Mouse (Mus musculus) midbrain, postnatal 0 days (tissue): ENCODE results near the gene Proser2. TPM values are rescaled to one million over a fixed set of nuclear protein-coding genes. Genes with fewer than 3 reads are reported as not detected.

Experiments
- ATAC-seq: fragments of 200-750 bp; cut with Nextera tagmentation; 2 replicates; pipeline ENCODE4 v1.8.0; 2017; ENCODE audit warnings: moderate number of reproducible peaks, mild to moderate bottlenecking, moderate TSS enrichment, moderate library complexity; ENCODE audit not compliant: low FRiP score
- DNase-seq: peaks from one replicate; pipeline ENCODE4 v3.0.0-alpha.2; 2015; ENCODE audit warnings: low spot score
- H3K27ac ChIP-seq: fragments of 300-500 bp; sonication (generic); 2 replicates; pipeline ENCODE4 v1.5.1; 2014; ENCODE audit warnings: low read depth, mild to moderate bottlenecking, low read length, mixed read lengths
- H3K27me3 ChIP-seq: fragments of 300-500 bp; sonication (generic); 2 replicates; pipeline ENCODE4 v1.6.1; 2014; ENCODE audit warnings: low read length, control low read depth, mixed read lengths; ENCODE audit not compliant: insufficient read depth
- H3K36me3 ChIP-seq: fragments of 300-500 bp; sonication (generic); 2 replicates; pipeline ENCODE4 v1.6.1; 2014; ENCODE audit warnings: low read length, control low read depth, mixed read lengths; ENCODE audit not compliant: insufficient read depth
- H3K4me1 ChIP-seq: fragments of 300-500 bp; sonication (generic); 2 replicates; pipeline ENCODE4 v1.6.1; 2014; ENCODE audit warnings: mild to moderate bottlenecking, control low read depth, antibody characterized with exemption, low read length, mixed read lengths; ENCODE audit not compliant: insufficient read depth
- H3K4me2 ChIP-seq: fragments of 300-500 bp; sonication (generic); 2 replicates; pipeline ENCODE4 v1.6.1; 2014; ENCODE audit warnings: low read depth, mild to moderate bottlenecking, low read length, mixed read lengths; ENCODE audit not compliant: poor library complexity, severe bottlenecking
- H3K4me3 ChIP-seq: fragments of 300-500 bp; sonication (generic); 2 replicates; pipeline ENCODE4 v1.5.1; 2014; ENCODE audit warnings: low read depth, mild to moderate bottlenecking, low read length, moderate library complexity
- H3K9ac ChIP-seq: fragments of 300-500 bp; sonication (generic); replicated peaks from 2 replicates; pipeline ENCODE4 v1.6.1; 2014; ENCODE audit warnings: mild to moderate bottlenecking, low read length, moderate library complexity, mixed read lengths; ENCODE audit not compliant: poor library complexity, severe bottlenecking
- H3K9me3 ChIP-seq: fragments of 300-500 bp; sonication (generic); 2 replicates; pipeline ENCODE4 v1.6.1; 2016; ENCODE audit warnings: low read length, control low read depth
- CTCF ChIP-seq: IDR thresholded peaks from 2 replicates; pipeline ENCODE4 v1.5.1; 2016; ENCODE audit warnings: antibody characterized with exemption, mild to moderate bottlenecking
- WGBS: fragments of 180-500 bp; shearing (Covaris S2); extraction: QIAGEN DNeasy Blood & Tissue Kit; methylation state at CpG from one replicate; pipeline ENCODE4 v1.1.7; 2014; 5-methylcytosine and 5-hydroxymethylcytosine counted together
- polyA plus RNA-seq: library from polyadenylated mRNA; unstranded; fragments of >200 nt; fragmentation: Nextera tagmentation; extraction: Ambion mirVana; gene quantifications from 2 replicates; pipeline ENCODE4 v1.2.1, GENCODE M21; 2015
- total RNA-seq: library from RNA; depleted of rRNA; stranded (reverse); fragments of >200 nt; gene quantifications from 2 replicates; pipeline ENCODE4 v1.2.3, GENCODE M21; 2014; rRNA removed

Gene Proser2
- total and polyA plus RNA-seq, 2 experiments from 2014 or later = 7.0 to 7.2 TPM

DNA sequence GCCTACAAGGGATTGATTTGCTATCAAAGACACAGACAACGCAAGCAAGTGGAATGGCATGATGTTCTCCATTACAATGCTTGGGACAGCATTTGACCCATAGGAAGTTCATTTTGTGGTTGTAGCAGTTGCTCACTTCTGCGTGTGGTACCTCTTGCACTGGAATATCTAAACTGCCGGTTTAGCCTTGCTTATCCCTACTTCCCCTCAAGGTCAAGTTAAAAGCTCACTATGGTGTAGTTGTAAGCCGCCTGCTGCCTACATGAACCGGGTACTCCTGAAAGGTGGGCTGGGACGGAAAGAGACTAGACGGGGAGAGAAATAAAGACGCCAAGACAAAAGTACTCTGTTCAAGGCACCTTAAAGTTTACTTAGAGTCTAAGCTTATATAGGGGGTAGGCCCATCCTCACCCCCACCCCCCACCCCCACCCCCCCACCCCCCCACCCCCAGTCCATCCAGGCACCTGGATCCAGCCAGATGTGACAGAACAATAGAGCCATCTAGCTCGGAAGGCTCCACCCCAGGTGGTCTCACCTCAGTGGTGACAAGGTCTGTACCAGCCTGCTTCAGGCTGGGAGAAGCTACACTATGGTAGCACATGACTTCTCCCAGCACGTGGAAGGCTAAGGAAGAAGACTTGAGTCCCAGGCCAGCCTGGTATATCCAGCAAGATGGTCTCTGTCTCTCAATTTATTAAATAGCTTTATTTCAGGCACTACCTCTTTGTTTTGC, 69.8 kb downstream of the Proser2 start:
- no peak for ATAC-seq

DNA sequence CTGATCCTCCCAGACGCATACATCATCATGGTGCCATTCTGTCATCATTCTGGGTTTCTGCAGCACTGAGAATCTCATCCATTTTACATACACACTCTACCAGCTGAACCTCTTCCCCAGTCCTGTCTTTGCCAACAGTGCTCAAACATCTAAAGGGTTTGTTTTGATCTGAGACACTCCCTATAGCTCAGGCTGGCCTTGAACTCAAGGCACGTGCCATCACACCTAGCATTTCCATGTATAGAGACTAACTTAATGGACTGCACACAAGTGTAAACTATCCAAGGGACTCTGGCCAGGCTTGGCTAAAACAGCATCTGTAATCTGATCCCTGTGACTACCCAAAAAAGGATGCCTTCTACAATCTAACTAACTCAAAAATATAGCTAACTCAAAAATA, 70.7 kb downstream of the Proser2 start:
- no peak for TF ChIP-seq CTCF
- Histone ChIP-seq H3K9me3 (no peaks in the 10 kb centered on the region), H3K27ac (no peak overlapping the region), H3K4me2 (no peak overlapping the region), H3K9ac (no peak overlapping the region), H3K4me1 (no peaks in the 10 kb centered on the region), H3K4me3 (no peak overlapping the region), H3K27me3 (no peaks in the 10 kb centered on the region), H3K36me3 (peaks cover 4% of the 10 kb centered on the region; the same call in 1 of the 2 replicates)
- 90% methylated on average over 2 of the region's 2 CpGs for WGBS
- no peak for ATAC-seq
- DNase-seq = no peak

More for the DNA sequence above, 69.8 kb downstream of the Proser2 start:
- Histone ChIP-seq H3K27ac (no peak overlapping the region), H3K9ac (no peak overlapping the region), H3K4me2 (no peak overlapping the region), H3K4me1 (no peaks in the 10 kb centered on the region), H3K36me3 (no peaks in the 10 kb centered on the region), H3K4me3 (no peak overlapping the region), H3K27me3 (no peaks in the 10 kb centered on the region), H3K9me3 (no peaks in the 10 kb centered on the region)
- WGBS = 75% methylated on average over 10 of the region's 10 CpGs
- TF ChIP-seq CTCF = no peak
- DNase-seq = no peak

- no peak for TF ChIP-seq CTCF
- no peak overlapping the region for H3K4me3 ChIP-seq
- 90% methylated on average over 3 of the region's 3 CpGs for WGBS
- H3K4me2 ChIP-seq = no peak overlapping the region
- no peaks in the 10 kb centered on the region for H3K4me1 ChIP-seq
- H3K9ac ChIP-seq = no peak overlapping the region
- H3K27ac ChIP-seq = no peak overlapping the region
- no peaks in the 10 kb centered on the region for H3K9me3 ChIP-seq
- no peaks in the 10 kb centered on the region for H3K27me3 ChIP-seq
- DNase-seq (no peak), ATAC-seq (no peak)
- peaks cover 6% of the 10 kb centered on the region; the same call in 1 of the 2 replicates for H3K36me3 ChIP-seq
Observed at GRCm38 (mm10) chr2:6056518-6056917, 73.5 kb downstream of the Proser2 start.

GRCm38 (mm10) chr2:6055466-6055865, 74.5 kb downstream of the Proser2 start:
- WGBS = 53% methylated on average over 11 of the region's 11 CpGs

DNA sequence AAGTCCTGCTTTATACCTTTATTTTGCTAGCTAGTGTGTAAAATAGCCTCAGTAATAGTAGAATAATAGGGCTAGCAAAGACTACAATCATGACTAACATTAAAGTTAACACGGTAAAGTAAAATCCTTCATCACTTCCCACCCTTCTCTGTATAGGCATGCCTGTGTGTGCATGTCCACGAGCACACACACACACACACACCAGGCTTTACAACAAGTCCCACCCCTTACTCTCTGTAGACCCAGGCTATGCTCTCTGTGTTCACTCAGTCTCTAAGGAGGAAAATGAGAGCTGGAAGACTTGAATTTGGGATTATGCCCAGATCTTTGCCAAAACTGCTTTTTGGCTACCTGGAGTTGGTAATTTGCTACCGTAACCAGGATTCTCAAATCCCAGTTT, 81.0 kb downstream of the Proser2 start:
- ATAC-seq (no peak), DNase-seq (no peak)
- TF ChIP-seq CTCF = no peak
- H3K36me3 ChIP-seq = peaks cover 15% of the 10 kb centered on the region; the same call in 1 of the 2 replicates
- no peak overlapping the region for H3K27ac ChIP-seq
- no peak overlapping the region for H3K4me3 ChIP-seq
- H3K9ac ChIP-seq = no peak overlapping the region
- no peak overlapping the region for H3K4me2 ChIP-seq
- H3K9me3 ChIP-seq = no peaks in the 10 kb centered on the region
- H3K4me1 ChIP-seq = no peaks in the 10 kb centered on the region
- H3K27me3 ChIP-seq = no peaks in the 10 kb centered on the region
- WGBS = 94% methylated on average over 3 of the region's 3 CpGs

More at GRCm38 (mm10) chr2:6055466-6055865, 74.5 kb downstream of the Proser2 start:
- ATAC-seq (no peak), DNase-seq (no peak)
- no peaks in the 10 kb centered on the region for H3K9me3 ChIP-seq
- no peak for TF ChIP-seq CTCF
- H3K4me3 ChIP-seq = no peak overlapping the region
- H3K27me3 ChIP-seq = no peaks in the 10 kb centered on the region
- H3K9ac ChIP-seq = no peak overlapping the region
- H3K27ac ChIP-seq = no peak overlapping the region
- H3K36me3 ChIP-seq = peaks cover 16% of the 10 kb centered on the region; the same call in 1 of the 2 replicates
- no peaks in the 10 kb centered on the region for H3K4me1 ChIP-seq
- H3K4me2 ChIP-seq = no peak overlapping the region

GRCm38 (mm10) chr2:6048570-6048969, 81.4 kb downstream of the Proser2 start:
- peaks cover 15% of the 10 kb centered on the region; the same call in 1 of the 2 replicates for H3K36me3 ChIP-seq
- WGBS = 86% methylated on average over 4 of the region's 4 CpGs
- no peak overlapping the region for H3K27ac ChIP-seq
- no peaks in the 10 kb centered on the region for H3K4me1 ChIP-seq
- ATAC-seq = no peak
- DNase-seq = no peak
- no peaks in the 10 kb centered on the region for H3K27me3 ChIP-seq
- H3K4me3 ChIP-seq = no peak overlapping the region
- no peaks in the 10 kb centered on the region for H3K9me3 ChIP-seq
- no peak overlapping the region for H3K4me2 ChIP-seq
- TF ChIP-seq CTCF = no peak
- H3K9ac ChIP-seq = no peak overlapping the region

Other genes starting within 250 kb of the Proser2 start
- 101 and 118 TPM in 2 replicates for gene Sec61a2, start 234.8 kb downstream of the Proser2 start, total RNA-seq
- gene Sec61a2, start 234.8 kb downstream of the Proser2 start, polyA plus RNA-seq = 104 and 106 TPM in 2 replicates
- 10.3 and 13.3 TPM in 2 replicates for gene Dhtkd1, start 187.4 kb downstream of the Proser2 start, total RNA-seq
- 4.6 and 5.2 TPM in 2 replicates for gene Dhtkd1, start 187.4 kb downstream of the Proser2 start, polyA plus RNA-seq
- 11.2 and 13.2 TPM in 2 replicates for gene Upf2, start 178.7 kb downstream of the Proser2 start, total RNA-seq
- gene Upf2, start 178.7 kb downstream of the Proser2 start, polyA plus RNA-seq = 4.6 and 5.9 TPM in 2 replicates
- 1.5 and 2.3 TPM in 2 replicates for gene Echdc3, start 82.8 kb upstream of the Proser2 start, total RNA-seq
- gene Echdc3, start 82.8 kb upstream of the Proser2 start, polyA plus RNA-seq = 0.90 and 1.0 TPM in 2 replicates
- 16.7 and 18.8 TPM in 2 replicates for gene Usp6nl, start 192.5 kb upstream of the Proser2 start, total RNA-seq
- gene Usp6nl, start 192.5 kb upstream of the Proser2 start, polyA plus RNA-seq = 4.7 and 5.7 TPM in 2 replicates